Mouse (Mus musculus) embryonic fibroblast, embryonic 13.5 days (primary cell): ENCODE data around the gene Bfsp2.

Experiments used
- CTCF ChIP-seq: IDR thresholded peaks from 2 replicates; pipeline ENCODE4 v1.5.1; 2011; ENCODE audit warnings: mild to moderate bottlenecking, control low read depth, low read length, moderate library complexity, borderline replicate concordance; ENCODE audit not compliant: insufficient read depth
- POLR2A ChIP-seq: IDR thresholded peaks from 2 replicates; pipeline ENCODE4 v1.6.1; 2011; ENCODE audit warnings: low read depth, mild to moderate bottlenecking, control low read depth, low read length, moderate library complexity

DNA sequence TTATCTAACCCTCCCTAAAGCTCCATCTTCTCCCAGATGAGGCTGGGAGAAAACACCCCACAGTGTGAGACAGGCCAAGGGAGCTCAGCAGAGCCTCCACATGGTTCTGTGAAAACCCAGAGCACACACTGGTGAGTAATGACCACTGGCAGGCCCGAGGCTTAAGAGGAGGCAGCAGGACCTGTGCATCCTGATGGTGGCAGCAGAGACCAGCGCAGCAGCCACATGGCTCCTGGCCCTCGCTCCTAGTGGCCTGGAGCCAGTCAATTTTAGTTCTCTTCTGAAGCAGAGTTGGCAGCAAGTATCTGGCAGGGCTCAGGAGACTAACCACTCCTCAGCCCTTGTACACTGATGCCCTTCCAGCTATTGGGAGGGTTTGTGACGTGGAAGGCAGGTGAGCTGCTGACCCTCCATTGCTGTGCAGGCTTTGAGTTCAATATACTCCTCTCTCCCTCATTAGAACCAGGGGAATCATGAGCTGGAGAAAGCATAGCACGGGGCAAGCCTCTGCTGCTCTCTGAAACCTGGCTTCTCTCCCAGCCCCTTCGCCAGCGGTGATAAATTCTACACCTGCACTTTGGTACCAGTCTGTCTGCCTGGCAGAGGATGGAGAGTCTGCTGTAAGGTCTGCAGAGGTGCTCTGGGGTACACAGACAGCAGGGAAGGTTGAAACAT is 14.3 kb upstream of the Bfsp2 start:
- peak; percentile 98 for TF ChIP-seq CTCF
- TF ChIP-seq POLR2A, result no peak
